Mouse (Mus musculus) cerebellum, adult 9-10 months (tissue): Measurements from ENCODE around the gene Dyrk2.

Source experiments
- DNase-seq: peaks from one replicate; pipeline ENCODE4 v3.0.0; 2022

Gene Dyrk2

GRCm38 (mm10) chr10:118840598-118840997 lies 29.4 kb downstream of the Dyrk2 start:
- DNase-seq = no peak

GRCm38 (mm10) chr10:118839343-118840141 lies 30.5 kb downstream of the Dyrk2 start:
- no peak for DNase-seq

GRCm38 (mm10) chr10:118837636-118838035 lies 32.4 kb downstream of the Dyrk2 start:
- no peak for DNase-seq

- no peak for DNase-seq
Measured at GRCm38 (mm10) chr10:118831190-118831589, 38.8 kb downstream of the Dyrk2 start.

GRCm38 (mm10) chr10:118829641-118830040 lies 40.4 kb downstream of the Dyrk2 start:
- no peak for DNase-seq

GRCm38 (mm10) chr10:118827116-118827515 lies 42.9 kb downstream of the Dyrk2 start:
- DNase-seq = no peak

- no peak for DNase-seq
Measured at GRCm38 (mm10) chr10:118824830-118825229, 45.2 kb downstream of the Dyrk2 start.

GRCm38 (mm10) chr10:118820901-118821300 lies 49.1 kb downstream of the Dyrk2 start:
- DNase-seq = no peak

- DNase-seq = no peak
Measured at GRCm38 (mm10) chr10:118819846-118820245, 50.2 kb downstream of the Dyrk2 start.

- DNase-seq = no peak
Measured at GRCm38 (mm10) chr10:118817089-118817488, 52.9 kb downstream of the Dyrk2 start.

GRCm38 (mm10) chr10:118811945-118812344 lies 58.1 kb downstream of the Dyrk2 start:
- DNase-seq = no peak

GRCm38 (mm10) chr10:118810908-118811711 lies 58.9 kb downstream of the Dyrk2 start:
- DNase-seq = no peak
